Mouse (Mus musculus) cerebellum, postnatal 4 days (tissue): ENCODE results near the gene Sema6c.
"Not testable (repeated sequence)": the region's sequence is repeated elsewhere in the genome, so short reads cannot be mapped to it uniquely, and the experiment has no call there.

ENCODE experiments used
- DNase-seq, 2 experiments: peaks; one replicate each; pipeline ENCODE4 v3.0.0; 2022; ENCODE audit warnings: low spot score in 2 of 2, mixed read lengths in 1 of 2

Gene Sema6c

DNA sequence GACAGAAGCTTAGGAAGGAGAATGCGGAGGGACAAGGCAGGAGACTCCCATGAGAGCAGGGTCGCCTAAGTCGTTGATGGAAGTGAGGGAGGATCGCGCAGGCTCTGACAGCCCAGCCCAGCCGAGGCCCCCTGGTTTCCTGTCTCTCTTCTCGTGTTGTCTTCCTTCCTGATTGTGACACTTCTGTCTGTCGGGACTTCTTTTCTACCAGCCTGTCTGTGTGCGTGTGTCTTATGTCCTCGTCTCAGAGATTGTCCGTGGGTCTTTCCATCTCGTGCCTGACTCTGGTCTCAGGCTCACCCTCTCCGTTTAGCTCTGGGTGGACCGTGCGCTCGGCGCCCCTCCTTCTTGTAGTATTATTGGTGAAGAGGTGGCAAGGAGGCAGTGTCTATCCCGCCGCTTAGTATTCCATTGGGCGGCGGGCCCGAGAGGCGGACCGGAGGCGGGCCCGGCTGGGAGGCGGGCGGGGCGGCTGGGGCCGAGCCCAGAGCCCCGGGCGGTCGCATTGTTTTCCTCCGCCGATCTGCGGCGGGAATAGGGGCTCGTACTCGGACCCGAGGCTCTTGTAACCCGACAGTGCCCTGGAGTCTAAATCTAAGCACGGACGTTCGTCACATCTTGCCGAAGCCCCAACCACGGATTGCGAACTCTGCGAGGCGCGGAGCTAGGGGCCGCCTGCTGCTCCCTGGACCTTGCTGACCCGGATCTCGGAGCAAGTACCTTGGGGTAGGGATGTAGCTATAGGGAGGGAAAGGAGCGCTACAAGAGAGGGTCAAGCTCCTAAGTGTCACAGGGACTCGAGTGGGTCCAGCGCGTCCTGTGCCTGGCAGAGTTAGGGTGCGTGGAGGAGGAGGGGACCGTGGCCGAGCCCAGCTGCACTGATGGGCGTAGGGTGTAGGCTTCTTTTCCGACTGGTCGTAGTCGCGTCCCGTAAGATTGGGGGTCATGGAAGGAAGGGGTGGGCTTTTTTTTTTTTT is at the start of gene Sema6c:
Sema6c (plus strand) TSS at position 471 of the 977 bp plus-strand sequence.
- peak; percentile 62 to 88 for DNase-seq

- peak; percentile 60 to 81 for DNase-seq
These were observed 49.1 kb upstream of the Sema6c start, which contains the start of gene Vps72 for GRCm38 (mm10) chr3:95110911-95111726. TSS of gene Vps72 (plus strand) at chr3:95111022.

DNA sequence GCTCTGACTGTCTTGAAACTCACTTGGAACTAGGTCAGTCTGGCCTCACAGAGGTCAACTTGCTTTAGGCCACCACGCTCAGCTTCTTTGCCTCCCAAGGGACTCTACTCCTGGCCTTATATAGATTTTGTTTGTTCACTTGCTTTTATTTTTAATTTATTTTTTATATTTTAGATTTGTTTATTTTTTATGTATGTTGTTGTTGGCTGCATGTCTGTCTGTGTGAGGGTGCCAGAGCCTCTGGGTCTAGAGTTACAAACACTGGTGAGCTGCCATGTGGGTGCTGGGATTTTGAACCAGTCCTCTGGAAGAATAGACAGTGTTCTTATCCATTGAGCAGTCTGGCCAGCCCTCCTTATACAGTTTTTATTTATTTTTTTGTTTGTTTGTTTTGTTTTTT is 47.5 kb upstream of the Sema6c start:
- DNase-seq: no peak

DNA sequence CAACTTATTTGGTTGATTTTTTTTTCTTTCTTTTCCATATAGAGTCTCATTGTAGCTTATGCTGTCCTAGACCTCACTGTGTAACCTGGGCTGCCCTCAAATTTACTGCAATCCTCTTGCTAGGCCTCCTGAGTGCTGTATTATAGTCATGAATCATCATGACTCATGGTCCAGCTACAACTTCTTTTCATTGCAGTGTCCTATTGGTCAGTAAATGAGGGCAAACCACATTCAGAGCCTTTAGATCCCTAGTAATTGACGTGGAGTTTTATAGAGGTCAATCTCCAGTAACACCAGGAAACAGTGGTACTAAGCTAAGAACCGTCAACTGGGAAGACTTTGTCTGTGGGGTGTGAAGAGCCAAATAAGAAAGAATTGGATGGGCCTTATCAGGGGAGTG is 42.5 kb upstream of the Sema6c start:
- DNase-seq: no peak

DNA sequence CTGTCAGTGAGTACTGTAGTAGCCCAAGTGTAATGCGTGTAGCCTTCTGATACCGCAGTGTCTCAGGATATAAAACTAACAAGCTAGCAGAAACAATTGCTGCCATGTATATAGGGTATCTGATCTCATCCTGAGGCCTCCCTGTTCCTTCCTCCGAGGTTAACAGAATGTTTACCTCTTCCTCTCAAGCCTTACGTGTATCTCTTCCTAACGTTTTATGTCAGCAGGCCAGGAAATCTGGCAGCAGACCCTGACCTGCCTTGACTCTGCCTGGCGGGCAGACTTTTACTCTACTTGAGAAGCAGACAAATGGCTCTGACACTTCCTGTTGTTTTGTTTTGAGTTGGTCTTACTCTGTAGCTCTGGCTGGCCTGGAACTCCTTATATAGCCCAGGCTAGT is 38.7 kb upstream of the Sema6c start:
- no peak for DNase-seq

- DNase-seq: no peak
These were observed 36.0 kb upstream of the Sema6c start, which contains the start of gene Tmod4 for GRCm38 (mm10) chr3:95124246-95124645. TSS of gene Tmod4 (plus strand) at chr3:95124476.

DNA sequence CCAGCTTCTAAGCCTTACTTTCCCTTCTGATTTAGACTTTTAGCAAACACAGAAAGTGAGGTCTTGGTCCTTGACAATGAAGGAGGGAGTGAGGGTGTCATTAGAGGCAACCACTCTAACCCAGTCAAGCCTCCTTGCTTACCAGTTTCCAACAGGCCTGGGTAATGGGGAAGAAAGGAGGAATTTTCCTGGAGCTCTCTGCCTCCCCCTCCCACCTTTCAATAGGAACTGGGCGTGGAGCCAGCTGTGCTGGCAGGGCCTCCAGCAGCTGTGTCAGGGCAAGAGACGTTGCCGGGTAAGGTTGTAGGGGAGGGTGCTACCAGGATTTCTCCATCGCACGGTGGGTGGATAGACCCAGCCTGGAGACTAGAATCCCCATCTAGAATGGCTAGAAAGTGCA is 35.3 kb upstream of the Sema6c start:
- peak in 1 of 2 experiments; percentile 42 for DNase-seq

DNA sequence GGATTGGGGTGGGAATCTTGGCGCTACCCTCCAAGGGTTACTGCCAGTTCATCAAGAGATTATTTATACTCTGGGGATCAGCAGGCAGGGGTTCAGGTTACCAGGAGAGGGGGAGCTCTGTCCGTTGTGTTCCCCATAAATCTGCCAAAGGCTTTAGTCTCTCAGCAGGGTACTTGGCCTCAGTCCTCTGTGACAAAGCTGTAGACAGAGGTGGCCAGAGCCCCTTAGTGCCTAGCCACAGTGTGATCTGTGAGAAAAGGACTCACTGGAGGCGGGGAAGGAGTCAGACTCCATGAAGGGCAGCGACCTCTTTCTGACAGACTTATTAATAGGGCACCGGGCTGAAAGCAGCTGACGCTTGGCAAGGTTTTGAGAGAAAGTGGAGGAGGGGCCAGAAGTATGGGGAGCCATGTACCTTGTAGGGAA is 31.0 kb upstream of the Sema6c start:
- DNase-seq: no peak

- DNase-seq: no peak
These were observed 30.2 kb upstream of the Sema6c start for GRCm38 (mm10) chr3:95130081-95130480.

- not testable (repeated sequence) for DNase-seq
These were observed 27.9 kb upstream of the Sema6c start for GRCm38 (mm10) chr3:95132389-95132788.

DNA sequence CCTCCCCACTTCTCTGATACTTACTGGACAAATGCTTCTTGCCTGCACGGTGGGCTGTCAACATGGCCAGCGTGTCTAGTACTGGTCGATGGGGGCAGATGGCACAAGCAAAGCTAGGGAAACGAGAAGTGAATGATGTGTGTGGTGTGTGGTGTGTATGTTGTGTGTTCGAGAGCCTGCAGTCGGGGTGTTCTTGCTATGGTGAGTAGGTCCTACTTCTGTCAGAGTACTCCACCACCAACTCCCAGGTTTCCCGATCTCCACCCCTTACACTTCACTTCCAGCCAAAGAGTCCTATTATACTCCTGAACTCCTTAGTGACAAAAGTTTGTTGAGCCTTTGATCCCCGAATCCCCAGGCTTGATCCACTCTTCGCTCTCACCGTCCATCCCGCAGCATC is 27.1 kb upstream of the Sema6c start:
- DNase-seq: no peak

GRCm38 (mm10) chr3:95133680-95134101 is 26.6 kb upstream of the Sema6c start, which contains the start of the genes Scnm1 and Lysmd1:
TSS of gene Scnm1 (minus strand) at chr3:95134011.
TSS of gene Lysmd1 (plus strand) at chr3:95134088.
- peak; percentile 61 to 83 for DNase-seq

DNA sequence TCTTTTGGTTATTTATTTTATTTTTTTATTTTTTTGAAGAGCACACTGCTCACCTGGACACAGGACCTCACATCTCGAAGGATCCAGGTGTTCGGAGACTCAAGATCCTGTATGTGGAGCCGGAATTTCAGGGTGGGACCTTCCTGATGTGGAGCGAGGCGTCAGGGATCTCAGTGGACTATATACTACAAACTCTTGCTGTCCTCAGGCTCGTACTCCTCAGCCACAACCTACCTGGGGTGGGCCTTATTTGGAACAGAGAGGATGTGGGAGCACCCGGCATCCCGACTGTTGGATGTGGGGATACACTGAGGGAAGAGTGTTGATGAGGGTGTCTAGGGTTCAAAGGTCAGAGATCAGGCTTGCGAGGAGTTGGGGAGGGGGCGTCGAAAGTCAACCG is 26.1 kb upstream of the Sema6c start:
- not testable (repeated sequence) for DNase-seq

GRCm38 (mm10) chr3:95135023-95135422 is 25.2 kb upstream of the Sema6c start:
- no peak for DNase-seq

DNA sequence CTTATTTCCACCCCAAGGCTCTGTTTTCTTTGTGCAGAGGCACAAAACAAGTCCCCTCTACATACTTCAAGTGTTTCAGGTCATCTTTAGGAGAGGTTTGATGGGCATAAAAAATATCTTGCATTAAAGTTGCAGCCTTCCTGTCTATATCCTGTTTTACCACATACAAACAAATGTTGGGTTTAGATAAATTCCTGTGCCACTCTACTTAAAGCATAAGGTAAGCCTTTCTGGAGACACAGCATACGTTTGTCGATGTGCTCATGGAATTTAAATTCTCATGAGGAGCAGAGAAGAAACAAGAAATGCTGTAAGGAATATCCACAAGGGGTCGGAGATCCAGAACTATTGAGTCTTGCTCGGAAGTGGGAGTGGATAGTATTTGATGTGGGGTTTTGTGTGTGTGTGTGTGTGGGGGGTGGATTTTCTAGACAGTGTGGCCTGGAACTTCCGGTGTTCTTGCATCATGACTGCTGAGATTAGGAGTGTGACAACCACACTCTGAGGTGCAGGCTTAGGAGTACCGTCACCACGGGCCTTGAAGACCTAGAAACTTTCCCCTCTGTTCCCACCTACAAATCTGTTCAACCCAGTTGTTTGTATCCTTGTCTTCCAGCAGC is 24.7 kb upstream of the Sema6c start:
- no peak for DNase-seq

DNA sequence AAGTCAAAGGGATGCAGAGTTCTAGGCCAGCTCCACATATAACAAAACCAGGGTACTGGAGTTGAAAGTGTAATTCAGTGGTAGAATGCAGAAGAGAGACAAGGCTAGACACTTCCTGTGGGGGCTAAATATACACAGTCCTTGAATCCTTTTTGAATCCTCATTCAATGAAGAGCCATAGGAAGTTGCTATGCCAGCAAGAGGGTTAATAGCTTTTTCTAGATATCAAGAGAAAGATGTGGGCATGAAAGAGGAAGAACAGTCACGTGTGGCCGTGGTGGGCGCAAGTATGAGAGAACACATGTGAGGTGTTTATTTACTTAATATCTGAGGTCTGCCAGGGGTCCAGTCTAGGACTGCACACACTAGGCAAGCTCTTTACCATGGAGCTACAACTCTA is 23.9 kb upstream of the Sema6c start:
- DNase-seq: no peak

- DNase-seq: no peak
These were observed 20.5 kb upstream of the Sema6c start for GRCm38 (mm10) chr3:95139586-95140288.

GRCm38 (mm10) chr3:95140289-95140595 is 20.0 kb upstream of the Sema6c start:
- DNase-seq: no peak

DNA sequence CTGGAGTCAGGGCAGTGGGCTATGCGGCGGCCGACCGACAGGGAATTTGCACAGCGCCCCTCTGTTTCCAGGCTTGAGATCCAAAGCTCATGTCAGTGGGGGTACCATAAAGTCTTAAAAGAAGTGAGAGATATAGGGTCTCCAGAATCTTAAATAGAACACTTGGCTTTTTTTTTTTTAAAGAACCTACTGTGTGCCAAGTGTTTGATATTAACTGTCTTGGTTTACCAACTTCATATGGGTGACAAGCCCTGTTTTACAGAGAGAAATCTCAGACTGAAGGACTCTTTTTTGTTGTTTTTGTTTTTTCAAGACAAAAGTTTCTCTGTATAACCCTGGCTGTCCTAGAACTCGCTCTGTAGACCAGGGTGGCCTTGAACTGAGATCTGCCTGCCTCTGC is 19.5 kb upstream of the Sema6c start:
- no peak for DNase-seq

DNA sequence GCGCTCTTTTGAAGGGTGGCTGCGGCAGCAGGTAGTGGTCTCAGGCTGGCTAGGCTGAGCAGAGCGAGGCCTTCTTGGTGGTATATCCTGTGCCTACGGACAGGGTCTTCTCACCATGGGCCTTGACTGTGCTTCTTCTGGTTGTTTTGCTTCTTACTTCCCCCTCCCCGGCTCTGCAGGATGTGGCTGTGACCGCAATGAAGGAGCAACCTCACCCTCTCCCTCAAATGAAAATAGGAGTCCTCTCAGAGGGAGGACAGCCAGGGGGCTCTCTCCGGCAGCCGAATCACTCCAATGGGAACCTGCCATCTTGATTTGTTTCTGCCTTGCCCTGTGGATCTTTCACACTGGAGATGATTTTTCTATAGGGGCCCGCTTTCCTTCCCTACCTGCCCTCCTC is 18.8 kb upstream of the Sema6c start:
- DNase-seq: no peak

DNA sequence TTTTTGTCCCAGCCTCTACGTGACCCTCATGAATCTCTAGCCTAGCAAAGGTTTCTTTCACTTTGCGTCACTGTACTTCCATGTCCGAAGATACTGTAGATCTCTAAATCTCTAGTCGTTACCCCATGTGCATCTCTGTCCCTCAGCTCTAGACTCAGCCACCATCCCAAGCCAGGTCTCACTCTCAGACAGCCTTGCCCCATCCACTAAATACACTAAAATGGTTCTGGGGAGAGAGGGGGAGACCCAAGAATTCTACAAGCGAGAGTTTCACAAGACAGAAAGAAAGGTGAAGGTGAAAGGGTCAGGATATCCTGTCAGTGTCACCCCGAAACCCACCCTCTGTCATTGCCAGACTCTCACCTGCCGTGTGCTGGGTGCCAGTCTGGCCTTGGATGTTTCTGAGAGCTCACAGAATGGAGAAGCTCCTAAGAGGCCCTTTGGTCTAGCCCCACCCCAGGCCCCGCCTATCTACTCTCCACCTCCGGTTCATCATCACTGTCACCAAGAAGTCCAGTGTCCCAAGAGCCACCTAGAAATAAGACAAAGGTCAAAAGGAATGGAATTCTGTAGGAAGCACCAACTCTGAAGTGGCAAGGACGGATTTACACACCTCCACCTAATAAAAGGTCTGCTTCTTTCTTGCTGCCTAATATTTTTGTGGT is 18.2 kb upstream of the Sema6c start, which contains the start of gene Tnfaip8l2:
Tnfaip8l2 (minus strand) TSS at position 409 of the 665 bp plus-strand sequence.
- DNase-seq: no peak
